Mouse (Mus musculus): ENCODE results near the gene Rab3gap1. TPM values are rescaled to one million over a fixed set of nuclear protein-coding genes. Genes with fewer than 3 reads are reported as not detected.

Rab3gap1 gene
- total RNA-seq, 2 experiments from 2014 or later = 11.7 to 29.4 TPM

DNA sequence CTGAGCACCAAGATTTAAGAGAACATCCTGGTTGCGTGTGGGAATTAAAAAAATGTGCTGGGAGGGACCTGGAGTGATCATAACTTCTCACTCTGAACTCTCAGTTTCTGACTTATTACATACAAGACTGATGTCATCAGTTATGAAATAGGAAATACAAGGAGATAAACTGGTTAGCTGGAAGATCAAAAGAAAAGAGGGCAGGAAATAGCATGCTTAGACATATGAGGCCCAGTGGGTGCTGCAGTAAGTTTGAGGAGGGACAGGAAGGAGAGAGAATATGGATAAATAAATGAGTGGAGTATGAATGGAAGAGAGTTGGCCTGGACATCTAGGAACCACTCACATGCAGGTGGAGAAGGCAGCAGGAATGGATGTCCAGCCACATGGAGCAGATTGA, 109.6 kb downstream of the Rab3gap1 start:
- ATAC-seq (ENCODE audit: poor library complexity, severe bottlenecking) = no peak

- ATAC-seq (ENCODE audit: poor library complexity, severe bottlenecking) = peak; percentile 84
Observed at GRCm38 (mm10) chr1:127980911-127981559, 112.5 kb downstream of the Rab3gap1 start.

- ATAC-seq (ENCODE audit: poor library complexity, severe bottlenecking) = no peak
Observed at GRCm38 (mm10) chr1:127982268-127982667, 113.7 kb downstream of the Rab3gap1 start.

DNA sequence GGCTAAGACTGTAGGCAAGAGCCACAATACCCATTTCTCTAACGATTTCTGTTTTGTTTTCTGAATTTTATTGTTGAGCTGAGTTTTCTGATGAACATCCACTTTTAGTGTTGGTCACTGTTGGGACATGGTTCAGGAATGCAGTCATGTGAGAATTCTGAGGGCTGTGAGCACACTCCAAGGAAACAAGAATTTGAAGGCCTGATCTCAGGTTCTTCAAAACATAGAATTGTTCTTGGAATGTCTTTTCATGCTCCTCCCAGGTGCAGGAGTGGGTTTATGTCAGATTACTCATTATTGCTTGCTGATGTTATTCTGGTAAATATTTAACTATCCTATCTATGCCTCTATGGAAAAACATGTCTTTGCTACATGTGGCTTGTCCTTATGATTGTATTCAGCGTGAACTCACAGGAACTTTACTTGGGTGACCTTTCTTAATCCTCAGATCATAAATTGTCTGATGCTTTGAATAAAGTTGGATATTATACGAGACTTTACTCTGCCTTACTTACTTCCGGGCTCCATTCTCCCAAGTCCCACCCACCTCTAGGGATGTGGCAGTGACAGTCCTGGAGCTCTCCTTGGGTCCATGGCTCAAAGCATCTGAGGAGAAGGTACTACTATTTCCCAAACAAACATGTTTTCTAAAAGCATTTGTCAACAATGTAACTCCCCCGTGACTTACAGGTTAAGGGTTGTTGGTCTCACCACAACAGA, 114.9 kb downstream of the Rab3gap1 start:
- no peak for ATAC-seq (ENCODE audit: poor library complexity, severe bottlenecking)

DNA sequence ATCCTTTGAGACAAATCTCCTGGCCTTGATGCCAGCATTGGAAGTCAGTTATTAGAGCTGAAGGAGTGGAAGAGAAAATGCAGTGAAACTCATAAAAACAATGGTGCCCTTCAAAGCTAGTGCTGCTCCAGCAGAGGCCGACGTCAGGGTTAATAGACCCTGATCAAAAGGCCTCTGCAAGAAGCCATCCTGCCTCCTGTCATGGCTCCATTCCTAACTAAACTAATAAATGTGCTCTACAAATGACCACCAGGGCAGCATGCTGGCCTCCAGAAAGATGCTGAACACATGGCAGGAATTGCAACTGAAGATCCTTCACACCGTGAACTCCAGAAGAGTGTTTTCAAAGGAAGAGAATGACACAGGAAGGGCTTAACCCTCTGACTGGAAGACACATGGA, 116.8 kb downstream of the Rab3gap1 start:
- ATAC-seq (ENCODE audit: poor library complexity, severe bottlenecking) = no peak

- ATAC-seq (ENCODE audit: poor library complexity, severe bottlenecking) = no peak
Observed at GRCm38 (mm10) chr1:127988246-127988645, 119.7 kb downstream of the Rab3gap1 start.

DNA sequence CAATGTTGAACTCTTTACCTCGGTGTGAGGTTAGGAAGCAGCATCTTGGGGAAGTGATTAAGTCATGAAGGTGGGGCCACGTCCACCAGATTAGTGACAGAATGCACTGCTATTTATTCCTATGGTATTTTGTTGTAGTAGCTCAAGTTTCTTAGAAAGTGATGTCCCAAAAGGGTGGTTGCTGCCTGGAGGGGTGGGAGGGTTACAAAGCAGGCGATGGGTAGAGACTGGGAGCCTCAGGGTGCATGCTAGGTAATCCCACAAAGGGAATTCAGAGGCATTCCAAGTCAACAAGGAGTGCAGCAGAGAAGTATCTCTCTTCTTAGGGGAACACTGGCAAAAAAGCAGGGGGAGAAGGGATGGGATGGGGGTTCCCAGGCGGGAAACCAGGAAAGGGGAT, 120.8 kb downstream of the Rab3gap1 start:
- ATAC-seq (ENCODE audit: poor library complexity, severe bottlenecking) = no peak

DNA sequence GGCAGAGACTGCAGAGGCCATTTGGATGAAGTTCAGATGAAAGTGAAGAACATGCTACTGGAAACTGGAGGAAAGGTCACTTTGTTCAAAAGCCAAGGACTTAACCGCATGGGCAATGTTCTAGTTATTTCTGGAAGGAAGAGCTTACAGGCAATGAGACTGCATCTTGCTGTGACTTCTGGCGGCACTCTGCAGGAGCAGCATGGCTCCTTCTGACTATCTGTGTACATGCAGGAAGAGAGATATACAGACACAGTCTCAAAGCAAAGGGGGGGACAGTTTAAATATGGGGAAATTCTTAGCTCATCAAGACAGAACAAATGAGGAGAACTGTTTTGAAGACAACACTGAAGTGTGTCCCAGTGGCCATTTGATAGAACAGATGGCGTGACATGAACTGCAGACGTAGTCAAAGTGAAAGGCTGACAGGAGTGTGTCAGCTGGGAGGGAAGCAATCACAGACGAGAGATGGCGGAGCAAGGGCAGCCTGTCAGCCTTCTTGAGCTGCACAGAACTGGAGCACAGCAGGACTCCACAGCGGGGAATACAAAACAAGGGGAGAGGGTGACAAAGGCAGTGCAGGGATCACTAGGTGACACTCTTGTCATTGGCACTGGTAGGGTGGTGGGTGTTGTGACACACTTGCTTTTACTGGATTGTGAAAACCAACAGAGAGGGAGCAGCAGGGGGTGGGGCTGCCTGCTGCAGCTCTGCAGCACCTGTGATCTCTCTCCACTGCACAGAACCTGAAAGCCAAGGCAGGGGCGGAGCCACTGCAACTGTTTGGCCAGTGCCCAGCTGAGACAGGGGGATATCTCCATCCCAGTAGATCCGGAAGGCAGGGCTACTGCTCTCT, 121.5 kb downstream of the Rab3gap1 start:
- 0 out of 2 replicates have a peak, but pooled peaks have one; percentile 24 for ATAC-seq (ENCODE audit: poor library complexity, severe bottlenecking)

Other genes with a start within 250 kb of the Rab3gap1 start
- gene Tmem163, start 189.2 kb upstream of the Rab3gap1 start, total RNA-seq (2015) = 0.16 TPM in 1 of 2 replicates, not detected in the other
- 0.12 and 0.73 TPM in 2 replicates for gene Tmem163, start 189.2 kb upstream of the Rab3gap1 start, total RNA-seq (2017)
- gene Acmsd, start 139.4 kb upstream of the Rab3gap1 start, total RNA-seq (2015) = 0.07 TPM in 1 of 2 replicates, not detected in the other
- 0.37 TPM in 1 of 2 replicates, not detected in the other for gene Acmsd, start 139.4 kb upstream of the Rab3gap1 start, total RNA-seq (2017)
- gene Ccnt2, start 94.6 kb upstream of the Rab3gap1 start, total RNA-seq (2015) = 28.4 and 33.9 TPM in 2 replicates
- 42.2 and 43.7 TPM in 2 replicates for gene Ccnt2, start 94.6 kb upstream of the Rab3gap1 start, total RNA-seq (2017)
- gene Map3k19, start 13.7 kb upstream of the Rab3gap1 start, total RNA-seq (2015) = 0.09 and 0.25 TPM in 2 replicates
- 0.29 and 1.1 TPM in 2 replicates for gene Map3k19, start 13.7 kb upstream of the Rab3gap1 start, total RNA-seq (2017)
- gene Zranb3, start 234.3 kb downstream of the Rab3gap1 start, total RNA-seq (2015) = 3.7 and 9.0 TPM in 2 replicates
- 6.4 TPM in 2 replicates for gene Zranb3, start 234.3 kb downstream of the Rab3gap1 start, total RNA-seq (2017)
- 110 and 111 TPM in 2 replicates for gene R3hdm1, start 234.5 kb downstream of the Rab3gap1 start, total RNA-seq (2015)
- 26.4 and 36.9 TPM in 2 replicates for gene R3hdm1, start 234.5 kb downstream of the Rab3gap1 start, total RNA-seq (2017)